Mouse (Mus musculus): Measurements from ENCODE around the gene Them4. TPM values are rescaled to one million over a fixed set of nuclear protein-coding genes. Genes with fewer than 3 reads are reported as not detected.

Gene Them4
- total and polyA plus RNA-seq, 3 experiments = 0.81 to 1.4 TPM; not detected in 1

DNA sequence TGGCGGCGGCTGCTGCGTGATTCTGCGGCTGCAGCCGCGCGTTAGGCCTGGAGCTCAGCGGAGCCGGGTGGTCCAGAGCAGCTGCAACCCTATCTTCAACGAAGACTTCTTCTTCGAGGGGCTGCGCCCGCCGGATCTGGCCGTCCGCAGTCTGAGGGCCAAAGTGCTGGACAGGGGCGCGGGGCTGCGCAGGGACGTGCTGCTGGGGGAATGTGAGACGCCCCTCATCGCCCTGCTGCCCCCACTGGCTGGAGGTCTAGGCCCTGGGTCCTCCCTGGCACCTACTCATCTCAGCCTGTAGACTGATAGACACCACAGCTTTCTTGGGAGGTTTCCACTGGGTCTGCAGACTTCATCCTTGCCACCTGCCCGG is 54.3 kb downstream of the Them4 start:
- Histone ChIP-seq H3K9me3 (replicated peaks; ENCODE audit: insufficient read depth, low read length) (no peaks in the 10 kb centered on the region), H3K27me3 (ENCODE audit: control insufficient read depth in 1 of 2, insufficient read depth in 2 of 2, low read length in 2 of 2) (peaks cover 5 to 6% of the 10 kb centered on the region in 2 experiments; a peak in 3 of 4 replicates), H3K9ac (ENCODE audit: control insufficient read depth, low read depth, low read length, poor library complexity, severe bottlenecking) (no peak overlapping the region), H3K27ac (ENCODE audit: control insufficient read depth, low read depth, low read length) (no peak overlapping the region), H3K4me1 (ENCODE audit: control insufficient read depth in 1 of 2, insufficient read depth in 2 of 2, low read length in 2 of 2) (no peaks in the 10 kb centered on the region), H3K36me3 (ENCODE audit: control insufficient read depth in 1 of 2, insufficient read depth in 2 of 2, low read length in 2 of 2) (no peaks in the 10 kb centered on the region), H3K4me3 (ENCODE audit: control insufficient read depth in 1 of 2, insufficient read depth in 1 of 2, low read depth in 2 of 2, low read length in 2 of 2) (no peak overlapping the region), H3K79me2 (ENCODE audit: control insufficient read depth, insufficient read depth, low read length, poor library complexity) (no peaks in the 10 kb centered on the region)
- DNase-seq (ENCODE audit: low read depth, low spot score) = no peak
- TF ChIP-seq KAT2A (conservative IDR thresholded peaks at IDR 0.05; ENCODE audit: low read depth, low read length) (no peak), CTCF (IDR thresholded peaks at IDR 0.05 in 2 of 3, conservative IDR thresholded peaks at IDR 0.05 in 1 of 3; ENCODE audit: control insufficient read depth in 1 of 3, insufficient read depth in 1 of 3, low read depth in 2 of 3, low read length in 3 of 3, poor library complexity in 1 of 3, severe bottlenecking in 1 of 3) (no peak)

- no peak overlapping the region for H3K4me3 ChIP-seq (ENCODE audit: control insufficient read depth in 1 of 2, insufficient read depth in 1 of 2, low read depth in 2 of 2, low read length in 2 of 2)
- DNase-seq (ENCODE audit: low read depth, low spot score) = peak; percentile 88
- TF ChIP-seq RAD21 (IDR thresholded peaks at IDR 0.05; ENCODE audit: low read depth, low read length) (peak; percentile 99), CTCF (IDR thresholded peaks at IDR 0.05 in 2 of 3, conservative IDR thresholded peaks at IDR 0.05 in 1 of 3; ENCODE audit: control insufficient read depth in 1 of 3, insufficient read depth in 1 of 3, low read depth in 2 of 3, low read length in 3 of 3, poor library complexity in 1 of 3, severe bottlenecking in 1 of 3) (peak; percentile 76 to 98 (median 97)), ZNF384 (IDR thresholded peaks at IDR 0.05; ENCODE audit: low read depth, low read length) (no peak), SMC3 (IDR thresholded peaks at IDR 0.05; ENCODE audit: low read depth, low read length) (peak; percentile 94), CHD1 (IDR thresholded peaks at IDR 0.05; ENCODE audit: low read depth, low read length) (no peak), USF2 (IDR thresholded peaks at IDR 0.05; ENCODE audit: borderline replicate concordance in 1 of 2, insufficient read depth in 1 of 2, low read depth in 1 of 2, low read length in 2 of 2) (no peak), RCOR1 (IDR thresholded peaks at IDR 0.05; ENCODE audit: low read depth, low read length) (no peak), E2F4 (IDR thresholded peaks at IDR 0.05; ENCODE audit: borderline replicate concordance, low read depth, low read length) (no peak), MEF2A (IDR thresholded peaks at IDR 0.05; ENCODE audit: extremely low read depth, insufficient replicate concordance, low read depth, low read length, poor library complexity, severe bottlenecking) (no peak), SIN3A (IDR thresholded peaks at IDR 0.05; ENCODE audit: low read length) (peak; percentile 46; the same call in 1 of the 2 replicates), ETS1 (IDR thresholded peaks at IDR 0.05; ENCODE audit: low read depth, low read length) (no peak), ZC3H11A (IDR thresholded peaks at IDR 0.05; ENCODE audit: low read depth, low read length) (peak; percentile 96), JUND (IDR thresholded peaks at IDR 0.05; ENCODE audit: low read depth, low read length) (no peak), MXI1 (IDR thresholded peaks at IDR 0.05; ENCODE audit: low read depth, low read length) (no peak), BHLHE40 (IDR thresholded peaks at IDR 0.05; ENCODE audit: borderline replicate concordance, low read depth, low read length) (no peak), MAFK (IDR thresholded peaks at IDR 0.05; ENCODE audit: borderline replicate concordance, low read depth, low read length) (no peak), NELFE (IDR thresholded peaks at IDR 0.05; ENCODE audit: low read depth, low read length) (no peak), GABPA (IDR thresholded peaks at IDR 0.05; ENCODE audit: low read depth, low read length) (no peak), TBP (IDR thresholded peaks at IDR 0.05; ENCODE audit: low read depth, low read length) (peak; percentile 65; the same call in 1 of the 2 replicates), MAX (IDR thresholded peaks at IDR 0.05; ENCODE audit: low read length) (no peak), TAL1 (IDR thresholded peaks at IDR 0.05; ENCODE audit: low read length) (no peak), ZMIZ1 (IDR thresholded peaks at IDR 0.05; ENCODE audit: low read depth, low read length) (no peak), POLR2AphosphoS5 (IDR thresholded peaks at IDR 0.05; ENCODE audit: borderline replicate concordance, low read depth, low read length) (no peak), USF1 (IDR thresholded peaks at IDR 0.05; ENCODE audit: low read depth, low read length) (no peak), TCF12 (IDR thresholded peaks at IDR 0.05; ENCODE audit: low read depth, low read length) (no peak), UBTF (IDR thresholded peaks at IDR 0.05; ENCODE audit: borderline replicate concordance, insufficient read depth, low read depth, low read length) (no peak), POLR2AphosphoS2 (IDR thresholded peaks at IDR 0.05; ENCODE audit: low read length) (no peak), EP300 (IDR thresholded peaks at IDR 0.05; ENCODE audit: low read depth in 1 of 2, low read length in 2 of 2) (no peak)
- peaks cover 0 to 6% of the 10 kb centered on the region in 2 experiments; a peak in 2 of 4 replicates for H3K36me3 ChIP-seq (ENCODE audit: control insufficient read depth in 1 of 2, insufficient read depth in 2 of 2, low read length in 2 of 2)
- no peaks in the 10 kb centered on the region for H3K9me3 ChIP-seq (replicated peaks; ENCODE audit: insufficient read depth, low read length)
- no peaks in the 10 kb centered on the region for H3K79me2 ChIP-seq (ENCODE audit: control insufficient read depth, insufficient read depth, low read length, poor library complexity)
- H3K4me1 ChIP-seq (ENCODE audit: control insufficient read depth in 1 of 2, insufficient read depth in 2 of 2, low read length in 2 of 2) = peaks cover 0 to 4% of the 10 kb centered on the region in 2 experiments; a peak in 3 of 4 replicates
- H3K27ac ChIP-seq (ENCODE audit: control insufficient read depth, low read depth, low read length) = no peak overlapping the region
- H3K27me3 ChIP-seq (ENCODE audit: control insufficient read depth in 1 of 2, insufficient read depth in 2 of 2, low read length in 2 of 2) = peaks cover 0 to under 1% of the 10 kb centered on the region in 2 experiments; a peak in 1 of 4 replicates
- no peak overlapping the region for H3K9ac ChIP-seq (ENCODE audit: control insufficient read depth, low read depth, low read length, poor library complexity, severe bottlenecking)
Measured at GRCm38 (mm10) chr3:94366761-94367160, 56.9 kb downstream of the Them4 start.

Measured in MEL (cell line).